ENCODE assay signal across 16 mouse cellular contexts in the genomic region with DNA sequence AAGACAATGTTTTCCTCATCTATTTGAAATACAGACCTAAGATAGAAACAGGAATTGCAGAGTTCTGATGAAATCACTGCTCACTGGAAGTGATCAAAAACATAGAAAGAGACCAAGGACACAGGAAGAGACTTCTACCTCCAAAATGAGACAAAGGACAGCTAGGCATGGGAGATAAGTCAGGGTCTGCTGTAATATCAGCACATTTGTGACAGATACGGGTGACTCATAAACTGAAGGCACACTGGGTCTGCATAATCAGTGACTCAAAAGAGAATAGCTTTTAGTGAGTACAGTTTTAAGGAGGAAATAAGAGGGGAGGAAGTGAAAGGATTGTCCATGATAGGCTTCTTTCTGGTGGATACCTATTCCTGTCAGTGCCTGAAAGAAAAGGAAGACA.
"Had no signal": no experiment of that assay in that cellular context is flagged by ENCODE, and none has a peak within 500 bp of the region (broad histone marks: within the 10 kb centered on the region; RNA-seq: fewer than 3 reads in every experiment).

No protein-coding gene starts in this region.

- DNase-seq: lung, adult 18-20 months; lung, embryonic 14.5 days; lung, postnatal 10 days; lung, postnatal 4 days; midbrain, embryonic 14.5 days; right cerebral cortex, postnatal 14 days; thymus, adult 2 months; thymus, postnatal 25 days; thymus, postnatal 4 days had no signal

- H3K9me3 ChIP-seq: midbrain, embryonic 10.5 days; midbrain, embryonic 12.5 days; neural tube, embryonic 13.5 days; stomach, embryonic 15.5 days had no signal

- H3K27ac ChIP-seq: midbrain, embryonic 10.5 days; midbrain, embryonic 12.5 days; neural tube, embryonic 13.5 days; stomach, embryonic 15.5 days; stomach, postnatal 0 days had no signal

- ATAC-seq: midbrain, embryonic 16.5 days had no signal

- H3K9ac ChIP-seq: lung, embryonic 14.5 days; midbrain, embryonic 12.5 days; neural tube, embryonic 13.5 days; stomach, embryonic 15.5 days had no signal

- H3K4me1 ChIP-seq: midbrain, embryonic 10.5 days; midbrain, embryonic 12.5 days; neural tube, embryonic 13.5 days; stomach, embryonic 15.5 days had no signal

- H3K27me3 ChIP-seq: midbrain, embryonic 12.5 days; neural tube, embryonic 13.5 days; stomach, embryonic 15.5 days had no signal

- H3K36me3 ChIP-seq: midbrain, embryonic 10.5 days; midbrain, embryonic 12.5 days; neural tube, embryonic 13.5 days; stomach, embryonic 15.5 days had no signal

- H3K4me3 ChIP-seq: midbrain, embryonic 10.5 days; midbrain, embryonic 12.5 days; myocyte; neural tube, embryonic 13.5 days; stomach, embryonic 15.5 days had no signal
